Mouse (Mus musculus): Measurements from ENCODE around the gene Ccdc171. TPM values are rescaled to one million over a fixed set of nuclear protein-coding genes. Genes with fewer than 3 reads are reported as not detected.
"Not testable (repeated sequence)": the region's sequence is repeated elsewhere in the genome, so short reads cannot be mapped to it uniquely, and the experiment has no call there.

The Ccdc171 gene
- total RNA-seq, 4 experiments from 2014 or later = 4.1 to 4.5 (median 4.2) TPM

- no peak for DNase-seq (ENCODE audit: low spot score in 2 of 2)
These were observed 328 bp downstream of the Ccdc171 start for GRCm38 (mm10) chr4:83525690-83526055.

- DNase-seq (ENCODE audit: low spot score in 2 of 2) = no peak
These were observed 1.1 kb downstream of the Ccdc171 start for GRCm38 (mm10) chr4:83526270-83526987.

DNA sequence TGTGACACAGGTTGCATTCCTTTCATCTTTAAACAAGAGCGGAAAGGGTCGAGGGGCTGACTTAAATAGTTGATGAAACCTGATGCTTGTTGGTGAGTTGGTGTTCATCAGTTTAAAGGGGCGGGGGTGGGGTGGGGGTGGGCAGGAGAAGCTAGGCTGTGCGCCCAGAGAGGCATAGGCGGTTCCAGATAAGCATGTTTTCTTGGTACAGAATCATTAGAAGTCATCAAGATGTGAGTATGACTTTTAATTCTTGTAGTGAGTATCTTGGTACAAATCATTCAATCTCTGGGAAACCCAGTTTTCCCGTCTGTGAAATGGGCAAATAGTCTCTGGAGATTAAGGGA is 1.6 kb downstream of the Ccdc171 start:
- no peak for DNase-seq (ENCODE audit: low spot score in 2 of 2)

GRCm38 (mm10) chr4:83527921-83528320 is 2.6 kb downstream of the Ccdc171 start:
- DNase-seq (ENCODE audit: low spot score in 2 of 2) = no peak

- DNase-seq (ENCODE audit: low spot score in 2 of 2) = not testable (repeated sequence)
These were observed 4.7 kb downstream of the Ccdc171 start for GRCm38 (mm10) chr4:83530060-83530459.

DNA sequence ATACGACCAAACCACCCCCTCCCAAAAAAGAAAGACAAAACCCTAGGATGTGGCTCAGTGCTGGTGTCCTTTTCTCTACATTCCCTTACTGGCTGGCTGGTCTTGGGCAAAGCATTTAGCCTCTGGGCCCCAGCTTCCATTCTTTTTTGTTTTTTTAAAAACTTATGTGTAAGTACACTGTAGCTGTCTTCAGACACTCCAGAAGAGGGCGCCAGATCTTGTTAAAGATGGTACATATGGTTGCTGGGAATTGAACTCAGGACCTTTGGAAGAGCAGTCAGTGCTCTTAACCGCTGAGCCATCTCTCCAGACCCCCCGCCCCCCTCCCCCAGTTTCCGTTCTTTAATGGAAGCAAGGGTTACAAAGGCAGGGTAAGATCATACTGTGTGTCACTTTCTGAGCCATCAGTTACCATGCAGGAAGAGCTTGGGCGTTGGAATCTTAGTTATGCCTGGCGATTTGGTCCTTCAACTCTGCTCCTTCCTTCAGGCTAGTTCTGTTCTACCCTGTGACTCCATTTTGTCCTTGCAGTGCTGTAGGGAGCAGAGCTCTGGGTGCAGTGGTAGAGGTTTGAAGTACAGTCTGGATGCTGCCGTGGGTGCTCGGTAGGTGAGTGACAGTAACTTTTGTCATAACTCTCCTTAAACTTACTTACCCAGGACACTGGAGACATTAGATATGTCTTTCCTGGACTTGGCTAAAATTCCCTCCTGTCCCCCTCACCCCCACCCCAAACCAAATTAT is 8.0 kb downstream of the Ccdc171 start:
- no peak for DNase-seq (ENCODE audit: low spot score in 2 of 2)

- DNase-seq (ENCODE audit: low spot score in 2 of 2) = no peak
These were observed 8.7 kb downstream of the Ccdc171 start for GRCm38 (mm10) chr4:83534024-83534423.

GRCm38 (mm10) chr4:83549501-83549900 is 24.2 kb downstream of the Ccdc171 start:
- DNase-seq (ENCODE audit: low spot score in 2 of 2) = peak; percentile 8 to 35

GRCm38 (mm10) chr4:83567190-83568113 is 42.1 kb downstream of the Ccdc171 start:
- DNase-seq (ENCODE audit: low spot score in 2 of 2) = no peak

- DNase-seq (ENCODE audit: low spot score in 2 of 2) = not testable (repeated sequence)
These were observed 42.8 kb downstream of the Ccdc171 start for GRCm38 (mm10) chr4:83568145-83568544.

DNA sequence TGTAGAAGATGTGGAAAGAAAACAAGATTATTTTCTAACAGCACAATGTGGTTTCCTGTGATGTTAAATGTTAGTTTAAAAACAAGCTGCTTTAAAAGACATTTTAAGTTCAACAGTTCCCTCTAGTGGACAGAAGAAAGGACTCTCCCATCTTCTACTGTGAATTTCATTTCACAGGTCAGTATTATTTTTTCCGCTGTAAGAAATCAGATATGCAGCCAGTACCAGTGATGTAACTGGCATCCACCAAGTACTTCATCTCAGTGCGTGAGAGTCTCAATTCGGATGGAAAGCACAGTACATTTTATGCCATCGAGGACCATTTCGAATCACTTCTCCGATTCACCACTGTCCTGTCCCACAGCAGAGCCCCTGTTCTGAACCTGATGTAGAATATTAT is 45.2 kb downstream of the Ccdc171 start:
- DNase-seq (ENCODE audit: low spot score in 2 of 2) = no peak

GRCm38 (mm10) chr4:83571033-83571432 is 45.7 kb downstream of the Ccdc171 start:
- DNase-seq (ENCODE audit: low spot score in 2 of 2) = no peak

DNA sequence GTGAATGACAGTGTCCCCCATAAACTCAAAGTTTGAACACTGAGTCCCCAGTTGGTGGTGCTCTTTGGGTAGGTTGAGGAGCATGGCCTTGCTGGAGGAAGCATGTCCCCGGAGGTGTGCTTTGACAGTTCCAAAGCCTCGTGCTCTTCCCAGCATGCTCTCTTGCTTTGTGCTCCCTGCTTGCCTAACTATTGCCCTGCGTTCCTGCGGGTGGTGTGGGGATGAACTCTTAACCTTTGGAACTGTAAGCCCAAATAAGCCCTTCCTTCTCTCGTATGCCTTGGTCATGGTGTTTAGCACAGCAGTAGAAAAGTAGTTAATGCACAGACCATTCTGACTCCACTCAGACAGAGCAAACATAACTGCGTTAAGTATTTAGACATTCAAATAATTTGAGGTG is 47.2 kb downstream of the Ccdc171 start:
- DNase-seq (ENCODE audit: low spot score in 2 of 2) = no peak

DNA sequence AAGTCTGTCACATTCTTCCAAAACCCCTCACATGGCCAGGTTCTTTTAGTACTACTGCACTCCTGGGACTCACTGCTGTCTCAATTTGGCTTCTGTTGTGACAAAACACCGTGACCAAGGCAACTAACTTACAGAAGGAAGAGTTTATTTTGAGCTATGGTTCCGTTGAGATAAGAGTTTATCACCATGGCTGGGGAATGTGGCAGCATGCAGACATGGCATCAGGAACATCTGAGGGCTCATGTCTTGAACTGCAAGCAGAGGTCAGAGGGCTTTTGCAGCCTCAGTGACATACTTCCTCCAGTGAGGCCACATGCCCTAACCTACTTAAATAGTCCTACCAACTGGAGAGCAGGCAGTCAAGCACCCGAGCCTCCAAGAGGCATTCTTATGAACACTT is 51.0 kb downstream of the Ccdc171 start:
- DNase-seq (ENCODE audit: low spot score in 2 of 2) = no peak

DNA sequence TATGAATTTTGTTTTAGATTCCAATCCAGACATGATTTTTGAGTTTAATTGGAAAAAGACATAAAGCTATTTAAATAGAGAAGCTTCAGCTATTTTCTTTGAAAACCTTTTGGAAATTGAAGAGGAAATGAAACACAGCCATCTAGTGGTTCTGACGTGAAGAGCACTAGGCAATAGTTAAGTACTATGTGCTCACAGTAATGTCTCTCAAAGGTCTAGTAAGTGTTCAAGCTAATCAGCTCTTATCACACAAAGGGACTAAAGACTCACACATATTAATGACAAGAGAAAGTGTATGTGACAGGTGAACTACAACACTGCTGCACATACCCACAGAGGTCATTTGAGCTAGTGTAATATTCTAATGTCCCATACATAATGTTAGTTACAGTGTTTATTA is 54.8 kb downstream of the Ccdc171 start:
- no peak for DNase-seq (ENCODE audit: low spot score in 2 of 2)

- DNase-seq (ENCODE audit: low spot score in 2 of 2) = no peak
These were observed 62.2 kb downstream of the Ccdc171 start for GRCm38 (mm10) chr4:83587563-83587962.

DNA sequence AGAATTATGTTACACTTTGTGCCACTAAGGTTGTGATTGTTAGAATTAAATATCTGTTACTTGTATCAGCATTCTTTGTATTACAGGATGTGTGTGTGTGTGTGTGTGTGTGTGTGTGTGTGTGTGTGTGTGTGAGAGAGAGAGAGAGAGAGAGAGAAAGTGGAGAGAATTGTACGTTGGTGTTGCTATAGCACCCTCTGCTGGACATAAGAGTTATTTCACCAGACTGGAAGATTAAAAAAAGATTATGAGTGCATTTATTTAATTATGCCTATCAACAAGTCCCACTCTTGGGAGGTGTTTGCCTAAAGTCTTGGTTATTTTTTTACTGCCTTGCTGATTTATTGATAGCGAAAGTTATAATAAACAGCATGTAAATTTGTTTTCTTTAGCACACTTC is 71.1 kb downstream of the Ccdc171 start:
- DNase-seq (ENCODE audit: low spot score in 2 of 2) = no peak

DNA sequence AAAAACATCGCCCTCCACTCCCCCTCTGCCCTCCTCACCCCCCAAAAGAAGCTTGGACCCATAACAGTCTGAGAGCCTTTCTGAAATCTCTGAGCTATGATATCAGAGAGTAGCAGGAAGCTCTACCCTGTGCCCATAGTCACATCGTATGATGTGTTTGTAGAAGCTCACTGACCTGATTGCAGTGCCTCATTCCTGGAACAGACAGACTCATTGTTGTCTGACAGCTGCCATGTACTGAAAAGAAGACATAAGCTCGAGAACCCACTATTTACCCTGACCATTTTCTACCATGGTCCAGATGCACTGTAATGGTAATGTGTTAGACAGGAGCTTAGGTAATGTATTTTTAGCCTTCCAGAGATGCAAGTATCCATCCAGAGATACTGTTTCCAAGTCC is 85.8 kb downstream of the Ccdc171 start:
- DNase-seq (ENCODE audit: low spot score in 2 of 2) = no peak

GRCm38 (mm10) chr4:83623021-83623711 is 97.8 kb downstream of the Ccdc171 start:
- DNase-seq (ENCODE audit: low spot score in 2 of 2) = not testable (repeated sequence)

DNA sequence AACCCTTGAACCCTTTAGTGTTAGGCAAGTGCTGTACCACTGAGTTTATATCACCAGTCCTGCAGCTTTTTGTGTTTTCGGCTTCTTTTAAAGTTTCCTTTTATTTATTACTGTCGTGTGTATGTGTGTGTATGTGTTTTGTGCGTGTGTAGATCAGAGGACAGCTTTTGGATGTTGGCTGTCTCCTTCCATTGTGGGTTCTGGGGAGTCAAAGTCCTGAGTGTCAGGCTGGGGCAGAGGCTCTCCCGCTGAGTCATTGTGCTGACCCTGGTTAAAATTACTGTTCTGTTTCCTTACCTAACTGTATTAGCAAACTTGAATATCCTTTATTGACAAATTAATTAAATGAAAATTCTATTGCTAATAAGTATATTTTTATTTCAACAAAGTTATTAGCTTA is 98.4 kb downstream of the Ccdc171 start:
- no peak for DNase-seq (ENCODE audit: low spot score in 2 of 2)

GRCm38 (mm10) chr4:83651453-83651852 is 126.1 kb downstream of the Ccdc171 start:
- DNase-seq (ENCODE audit: low spot score in 2 of 2) = no peak

All from layer of hippocampus, adult 8-10 months (tissue).